Mouse (Mus musculus) bone marrow, adult 2 months (tissue): ENCODE data around the gene Lin7a.

Experiments used
- CTCF ChIP-seq: fragments of 200-500 bp; IDR thresholded peaks from 2 replicates; pipeline ENCODE4 v1.5.1; 2011; ENCODE audit warnings: low read length, control low read depth; ENCODE audit not compliant: control insufficient read depth, insufficient read depth
- POLR2A ChIP-seq: fragments of 200-500 bp; IDR thresholded peaks from 2 replicates; pipeline ENCODE4 v1.6.1; 2011; ENCODE audit warnings: low read depth, mild to moderate bottlenecking, control low read depth, low read length, borderline replicate concordance; ENCODE audit not compliant: control insufficient read depth

DNA sequence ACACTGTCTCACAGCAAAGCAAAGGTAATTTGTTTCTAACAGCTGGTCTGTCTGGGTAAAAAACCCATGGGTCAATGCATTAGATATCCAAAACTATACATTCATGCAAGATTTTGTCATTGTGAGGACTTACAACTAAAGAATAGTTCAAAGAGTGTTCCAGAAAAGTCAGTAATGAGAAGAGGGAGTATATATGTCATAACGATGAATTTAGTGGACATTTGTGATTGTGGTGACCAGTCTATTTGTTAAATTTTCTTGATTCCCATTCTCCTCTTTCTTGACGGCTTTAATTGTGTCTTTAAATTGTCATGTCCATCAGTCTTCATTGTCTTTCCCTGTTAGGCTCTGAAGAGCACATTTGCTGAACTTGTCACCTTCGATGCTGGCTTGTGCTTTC is 42.1 kb upstream of the Lin7a start:
- no peak for TF ChIP-seq POLR2A
- TF ChIP-seq CTCF = no peak
